Mouse (Mus musculus): ENCODE data around the gene Rasl10b. TPM values are rescaled to one million over a fixed set of nuclear protein-coding genes. Genes with fewer than 3 reads are reported as not detected.

The Rasl10b gene
- polyA plus RNA-seq, 1 experiment from 2014 or later: 0.88 TPM

GRCm38 (mm10) chr11:83410510-83410909, 1.6 kb downstream of the Rasl10b start:
- DNase-seq (no peak), ATAC-seq (ENCODE audit: insufficient read depth) (no peak)
- Histone ChIP-seq H3K4me2 (peak overlapping the region; percentile 97; the same call in 1 of the 2 replicates), H3K4me1 (ENCODE audit: insufficient read depth) (no peaks in the 10 kb centered on the region), H3K9me3 (ENCODE audit: low read depth, low read length) (no peaks in the 10 kb centered on the region), H3K9ac (no peak overlapping the region), H3K4me3 (ENCODE audit: low read depth, low read length) (no peak overlapping the region), H3K27ac (ENCODE audit: low read depth) (no peak overlapping the region), H3K36me3 (ENCODE audit: insufficient read depth) (no peaks in the 10 kb centered on the region), H3K27me3 (ENCODE audit: insufficient read depth, low read length) (no peaks in the 10 kb centered on the region; the same call in 1 of the 2 replicates)
- TF ChIP-seq CTCF (IDR thresholded peaks at IDR 0.05; ENCODE audit: low read depth): no peak
- WGBS: 49% methylated on average over 6 of the region's 6 CpGs

DNA sequence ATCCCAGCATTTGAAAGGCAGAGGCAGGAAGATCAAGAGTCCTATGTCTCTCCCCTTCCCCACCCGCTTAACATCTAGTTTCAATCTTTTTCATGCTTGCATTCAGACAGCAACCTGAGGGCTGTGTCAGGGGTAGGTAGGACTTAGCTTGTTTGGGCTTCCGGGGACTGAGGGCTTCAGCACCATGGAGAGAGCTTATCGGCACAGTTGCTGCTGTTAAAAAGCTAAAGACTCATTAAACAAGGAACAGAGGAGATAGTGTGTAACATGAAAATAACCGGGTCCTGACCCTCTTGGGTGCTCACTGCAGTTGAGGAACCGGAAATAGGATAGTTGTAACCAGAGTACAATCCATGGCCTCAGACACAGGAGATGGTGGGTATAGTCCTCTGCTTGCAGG, 8.1 kb downstream of the Rasl10b start:
- Histone ChIP-seq H3K9me3 (ENCODE audit: low read depth, low read length) (no peaks in the 10 kb centered on the region), H3K27me3 (ENCODE audit: insufficient read depth, low read length) (peaks cover 20% of the 10 kb centered on the region), H3K4me1 (ENCODE audit: insufficient read depth) (no peaks in the 10 kb centered on the region), H3K4me2 (no peak overlapping the region), H3K9ac (no peak overlapping the region), H3K27ac (ENCODE audit: low read depth) (no peak overlapping the region), H3K36me3 (ENCODE audit: insufficient read depth) (no peaks in the 10 kb centered on the region), H3K4me3 (ENCODE audit: low read depth, low read length) (no peak overlapping the region)
- WGBS: 3% methylated on average over 5 of the region's 5 CpGs
- no peak for ATAC-seq (ENCODE audit: insufficient read depth)
- peak; percentile 91 for DNase-seq
- no peak for TF ChIP-seq CTCF (IDR thresholded peaks at IDR 0.05; ENCODE audit: low read depth)

GRCm38 (mm10) chr11:83417708-83418107, 8.8 kb downstream of the Rasl10b start:
- no peaks in the 10 kb centered on the region for H3K4me1 ChIP-seq (ENCODE audit: insufficient read depth)
- no peaks in the 10 kb centered on the region for H3K9me3 ChIP-seq (ENCODE audit: low read depth, low read length)
- 79% methylated on average over 7 of the region's 7 CpGs for WGBS
- ATAC-seq (ENCODE audit: insufficient read depth): no peak
- H3K4me2 ChIP-seq: no peak overlapping the region
- H3K9ac ChIP-seq: no peak overlapping the region
- H3K4me3 ChIP-seq (ENCODE audit: low read depth, low read length): no peak overlapping the region
- H3K27me3 ChIP-seq (ENCODE audit: insufficient read depth, low read length): peaks cover 20% of the 10 kb centered on the region
- no peak overlapping the region for H3K27ac ChIP-seq (ENCODE audit: low read depth)
- TF ChIP-seq CTCF (IDR thresholded peaks at IDR 0.05; ENCODE audit: low read depth): no peak
- no peak for DNase-seq
- no peaks in the 10 kb centered on the region for H3K36me3 ChIP-seq (ENCODE audit: insufficient read depth)

DNA sequence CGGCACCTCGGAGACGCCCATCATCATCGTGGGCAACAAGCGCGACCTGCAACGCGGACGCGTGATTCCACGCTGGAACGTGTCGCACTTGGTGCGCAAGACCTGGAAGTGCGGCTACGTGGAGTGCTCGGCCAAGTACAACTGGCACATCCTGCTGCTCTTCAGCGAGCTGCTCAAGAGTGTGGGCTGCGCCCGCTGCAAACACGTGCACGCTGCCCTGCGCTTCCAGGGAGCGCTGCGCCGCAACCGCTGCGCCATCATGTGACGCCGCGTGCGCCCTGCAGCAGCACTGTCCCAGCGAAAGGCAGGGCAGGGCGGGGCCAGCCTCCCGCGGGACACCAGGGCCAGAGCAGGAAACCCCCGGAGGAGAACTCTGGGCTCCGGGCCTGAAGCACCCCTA, 9.6 kb downstream of the Rasl10b start:
- TF ChIP-seq CTCF (IDR thresholded peaks at IDR 0.05; ENCODE audit: low read depth): no peak
- Histone ChIP-seq H3K27me3 (ENCODE audit: insufficient read depth, low read length) (peaks cover 20% of the 10 kb centered on the region), H3K4me1 (ENCODE audit: insufficient read depth) (no peaks in the 10 kb centered on the region), H3K4me3 (ENCODE audit: low read depth, low read length) (no peak overlapping the region), H3K4me2 (no peak overlapping the region; the same call in 1 of the 2 replicates), H3K27ac (ENCODE audit: low read depth) (no peak overlapping the region), H3K9ac (no peak overlapping the region), H3K36me3 (ENCODE audit: insufficient read depth) (no peaks in the 10 kb centered on the region), H3K9me3 (ENCODE audit: low read depth, low read length) (no peaks in the 10 kb centered on the region)
- WGBS: 7% methylated on average over 38 of the region's 38 CpGs
- ATAC-seq (ENCODE audit: insufficient read depth): no peak
- peak; percentile 30 for DNase-seq

DNA sequence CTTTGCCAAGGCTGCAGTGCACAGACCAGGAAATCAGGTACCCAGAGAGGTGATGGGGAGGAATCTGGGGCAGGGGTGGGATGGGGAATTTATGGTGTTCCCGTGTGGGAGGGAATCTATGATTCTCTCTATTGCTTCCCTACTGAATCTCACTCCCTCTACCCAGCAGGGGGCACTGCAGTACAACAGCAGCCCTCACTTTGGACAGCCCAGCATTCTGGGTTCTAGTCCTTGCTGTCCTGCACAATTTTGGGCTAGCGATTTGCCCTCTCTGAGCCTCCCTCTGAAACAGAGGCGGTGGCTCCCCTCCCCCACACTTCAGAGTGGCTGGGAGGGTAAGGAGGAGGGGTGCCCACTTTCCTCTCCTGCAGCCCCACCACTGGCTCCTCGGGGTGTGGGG, 11.4 kb downstream of the Rasl10b start:
- H3K4me1 ChIP-seq (ENCODE audit: insufficient read depth): no peaks in the 10 kb centered on the region
- no peak for ATAC-seq (ENCODE audit: insufficient read depth)
- no peaks in the 10 kb centered on the region for H3K9me3 ChIP-seq (ENCODE audit: low read depth, low read length)
- H3K27me3 ChIP-seq (ENCODE audit: insufficient read depth, low read length): peaks cover 20% of the 10 kb centered on the region
- 44% methylated on average over 4 of the region's 4 CpGs for WGBS
- no peak overlapping the region for H3K27ac ChIP-seq (ENCODE audit: low read depth)
- no peak overlapping the region for H3K4me3 ChIP-seq (ENCODE audit: low read depth, low read length)
- H3K4me2 ChIP-seq: no peak overlapping the region
- TF ChIP-seq CTCF (IDR thresholded peaks at IDR 0.05; ENCODE audit: low read depth): peak; percentile 44
- H3K36me3 ChIP-seq (ENCODE audit: insufficient read depth): no peaks in the 10 kb centered on the region
- H3K9ac ChIP-seq: no peak overlapping the region
- DNase-seq: peak; percentile 36

- Histone ChIP-seq H3K36me3 (ENCODE audit: insufficient read depth) (no peaks in the 10 kb centered on the region), H3K4me1 (ENCODE audit: insufficient read depth) (no peaks in the 10 kb centered on the region), H3K9me3 (ENCODE audit: low read depth, low read length) (no peaks in the 10 kb centered on the region), H3K9ac (no peak overlapping the region), H3K4me3 (ENCODE audit: low read depth, low read length) (no peak overlapping the region), H3K4me2 (no peak overlapping the region), H3K27ac (ENCODE audit: low read depth) (no peak overlapping the region), H3K27me3 (ENCODE audit: insufficient read depth, low read length) (peaks cover 25% of the 10 kb centered on the region)
- ATAC-seq (ENCODE audit: insufficient read depth): no peak
- 3% methylated on average over 9 of the region's 9 CpGs for WGBS
- DNase-seq: peak; percentile 93
- no peak for TF ChIP-seq CTCF (IDR thresholded peaks at IDR 0.05; ENCODE audit: low read depth)
These were observed 12.4 kb downstream of the Rasl10b start for GRCm38 (mm10) chr11:83421305-83421704.

DNA sequence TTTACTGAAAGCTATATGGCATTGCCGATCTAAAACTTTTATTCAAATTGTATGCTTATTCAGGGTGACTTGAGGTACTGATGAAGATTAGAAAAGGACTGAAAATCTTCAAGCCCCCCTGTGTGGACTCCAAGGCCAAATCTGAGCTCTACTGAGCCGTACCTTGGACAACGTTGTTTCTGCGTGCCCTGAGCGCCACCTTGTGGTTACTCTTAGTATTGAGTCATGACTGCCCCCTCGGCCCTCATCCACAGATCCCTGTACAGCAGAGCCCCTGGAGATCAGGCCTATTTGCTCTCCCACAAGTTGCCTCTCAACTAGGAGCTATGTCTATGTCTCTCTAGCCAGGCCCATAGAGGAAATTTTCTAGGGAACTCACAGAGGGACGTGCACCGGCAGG, 15.7 kb downstream of the Rasl10b start:
- Histone ChIP-seq H3K9ac (no peak overlapping the region), H3K27ac (ENCODE audit: low read depth) (no peak overlapping the region), H3K27me3 (ENCODE audit: insufficient read depth, low read length) (peaks cover 29% of the 10 kb centered on the region), H3K4me2 (no peak overlapping the region), H3K4me1 (ENCODE audit: insufficient read depth) (no peaks in the 10 kb centered on the region), H3K4me3 (ENCODE audit: low read depth, low read length) (no peak overlapping the region), H3K36me3 (ENCODE audit: insufficient read depth) (no peaks in the 10 kb centered on the region), H3K9me3 (ENCODE audit: low read depth, low read length) (no peaks in the 10 kb centered on the region)
- 5% methylated on average over 8 of the region's 8 CpGs for WGBS
- TF ChIP-seq CTCF (IDR thresholded peaks at IDR 0.05; ENCODE audit: low read depth): peak; percentile 94
- DNase-seq (peak; percentile 91), ATAC-seq (ENCODE audit: insufficient read depth) (no peak)

DNA sequence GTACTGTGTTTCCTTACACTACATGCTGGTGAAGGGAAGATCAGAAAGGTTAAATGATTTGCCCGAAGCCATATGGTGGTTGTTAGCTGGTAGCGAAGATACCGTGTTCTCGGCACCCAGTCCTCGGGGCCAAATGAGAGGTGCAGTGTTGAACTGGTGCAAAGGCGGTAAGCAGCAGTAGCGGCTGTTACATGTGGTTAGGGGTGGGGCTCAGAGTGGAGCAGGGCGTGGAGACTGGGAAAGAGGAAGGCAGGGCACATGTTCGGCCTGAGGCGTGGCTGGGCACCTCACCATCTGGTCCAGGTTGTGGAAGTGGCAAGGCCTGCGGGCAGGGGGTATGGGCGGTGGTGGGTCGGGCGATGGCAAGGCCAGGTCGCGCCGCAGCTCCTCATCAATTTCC, 18.0 kb downstream of the Rasl10b start:
- H3K4me2 ChIP-seq: no peak overlapping the region
- no peak overlapping the region for H3K9ac ChIP-seq
- 21% methylated on average over 17 of the region's 17 CpGs for WGBS
- DNase-seq (no peak), ATAC-seq (ENCODE audit: insufficient read depth) (no peak)
- H3K4me3 ChIP-seq (ENCODE audit: low read depth, low read length): no peak overlapping the region
- H3K4me1 ChIP-seq (ENCODE audit: insufficient read depth): no peaks in the 10 kb centered on the region
- peaks cover 24% of the 10 kb centered on the region; the same call in 1 of the 2 replicates for H3K27me3 ChIP-seq (ENCODE audit: insufficient read depth, low read length)
- H3K9me3 ChIP-seq (ENCODE audit: low read depth, low read length): no peaks in the 10 kb centered on the region
- TF ChIP-seq CTCF (IDR thresholded peaks at IDR 0.05; ENCODE audit: low read depth): no peak
- no peaks in the 10 kb centered on the region for H3K36me3 ChIP-seq (ENCODE audit: insufficient read depth)
- H3K27ac ChIP-seq (ENCODE audit: low read depth): no peak overlapping the region

Data from lung, embryonic 14.5 days (tissue).